Mouse (Mus musculus): ENCODE data around the gene Sdc3. TPM values are rescaled to one million over a fixed set of nuclear protein-coding genes. Genes with fewer than 3 reads are reported as not detected.

The Sdc3 gene
- total and polyA plus RNA-seq, 3 experiments: 0.14 to 0.30 TPM; not detected in 1

GRCm38 (mm10) chr4:130773899-130774298 lies 18.4 kb upstream of the Sdc3 start:
- no peak for DNase-seq (ENCODE audit: extremely low read depth)
- no peak overlapping the region for H3K4me3 ChIP-seq (replicated peaks in 1 of 3; ENCODE audit: low read depth in 2 of 3, low read length in 2 of 3, poor library complexity in 1 of 3)
- peaks cover 73 to 96% of the 10 kb centered on the region in 2 experiments for H3K36me3 ChIP-seq (replicated peaks in 1 of 2; ENCODE audit: control insufficient read depth in 1 of 2, insufficient read depth in 1 of 2, low read length in 1 of 2)
- no peak overlapping the region for H3K9ac ChIP-seq (ENCODE audit: insufficient read depth, low read depth)
- no peak overlapping the region for H3K4me2 ChIP-seq (ENCODE audit: insufficient read depth, low read depth, poor library complexity, severe bottlenecking)
- no peaks in the 10 kb centered on the region for H3K9me3 ChIP-seq (replicated peaks; ENCODE audit: low read length)
- no peaks in the 10 kb centered on the region for H3K27me3 ChIP-seq (replicated peaks)
- H3K27ac ChIP-seq (ENCODE audit: insufficient read depth, low read depth): no peak overlapping the region
- H3K4me1 ChIP-seq (ENCODE audit: control insufficient read depth in 1 of 2, insufficient read depth in 2 of 2): no peaks in the 10 kb centered on the region
- H3K79me2 ChIP-seq (replicated peaks; ENCODE audit: control insufficient read depth, extremely low read depth, insufficient read depth, poor library complexity, severe bottlenecking): no peaks in the 10 kb centered on the region; the same call in 1 of the 2 replicates
- no peak for TF ChIP-seq USF1 (IDR thresholded peaks at IDR 0.05; ENCODE audit: low read depth, low read length)
- no peak for TF ChIP-seq NELFE (IDR thresholded peaks at IDR 0.05; ENCODE audit: low read depth, low read length)
- no peak for TF ChIP-seq SIN3A (IDR thresholded peaks at IDR 0.05; ENCODE audit: low read length)
- no peak for TF ChIP-seq ZC3H11A (IDR thresholded peaks at IDR 0.05; ENCODE audit: low read depth, low read length)
- no peak for TF ChIP-seq KAT2A (IDR thresholded peaks at IDR 0.05; ENCODE audit: insufficient replicate concordance, low read length)
- no peak for TF ChIP-seq JUN (IDR thresholded peaks at IDR 0.05; ENCODE audit: insufficient read depth, low read depth, low read length)
- no peak for TF ChIP-seq MEF2A (IDR thresholded peaks at IDR 0.05; ENCODE audit: borderline replicate concordance, low read depth, low read length)
- TF ChIP-seq IRF4 (IDR thresholded peaks at IDR 0.05; ENCODE audit: low read depth, low read length): no peak
- TF ChIP-seq MAX (IDR thresholded peaks at IDR 0.05; ENCODE audit: low read length): no peak
- no peak for TF ChIP-seq MAZ (IDR thresholded peaks at IDR 0.05; ENCODE audit: low read depth, low read length)
- TF ChIP-seq PAX5 (IDR thresholded peaks at IDR 0.05; ENCODE audit: low read length): no peak
- in situ Hi-C loops (cut with MboI; ENCODE audit: low pct_ligation_motif_present, low pct_unique_long_range_greater_than_20kb, low sequenced_read_pairs): no loop called here
- dilution Hi-C loops (cut with MboI; ENCODE audit: extremely low pct_ligation_motif_present, extremely low pct_unique_long_range_greater_than_20kb, low sequenced_read_pairs): no loop called here

GRCm38 (mm10) chr4:130774822-130775221 lies 17.5 kb upstream of the Sdc3 start:
- Histone ChIP-seq H3K9me3 (replicated peaks; ENCODE audit: low read length) (no peaks in the 10 kb centered on the region), H3K36me3 (replicated peaks in 1 of 2; ENCODE audit: control insufficient read depth in 1 of 2, insufficient read depth in 1 of 2, low read length in 1 of 2) (peaks cover 80 to 97% of the 10 kb centered on the region in 2 experiments), H3K4me2 (ENCODE audit: insufficient read depth, low read depth, poor library complexity, severe bottlenecking) (no peak overlapping the region), H3K4me3 (replicated peaks in 1 of 3; ENCODE audit: low read depth in 2 of 3, low read length in 2 of 3, poor library complexity in 1 of 3) (no peak overlapping the region), H3K27ac (ENCODE audit: insufficient read depth, low read depth) (no peak overlapping the region), H3K27me3 (replicated peaks) (no peaks in the 10 kb centered on the region), H3K79me2 (replicated peaks; ENCODE audit: control insufficient read depth, extremely low read depth, insufficient read depth, poor library complexity, severe bottlenecking) (no peaks in the 10 kb centered on the region; the same call in 1 of the 2 replicates), H3K9ac (ENCODE audit: insufficient read depth, low read depth) (no peak overlapping the region), H3K4me1 (ENCODE audit: control insufficient read depth in 1 of 2, insufficient read depth in 2 of 2) (no peaks in the 10 kb centered on the region)
- no peak for DNase-seq (ENCODE audit: extremely low read depth)
- in situ Hi-C loops (cut with MboI; ENCODE audit: low pct_ligation_motif_present, low pct_unique_long_range_greater_than_20kb, low sequenced_read_pairs): no loop called here
- no peak for TF ChIP-seq MAFK (IDR thresholded peaks at IDR 0.05; ENCODE audit: insufficient replicate concordance, low read length)
- no peak for TF ChIP-seq UBTF (IDR thresholded peaks at IDR 0.05; ENCODE audit: low read depth, low read length)
- TF ChIP-seq GABPA (IDR thresholded peaks at IDR 0.05; ENCODE audit: insufficient replicate concordance, low read depth, low read length): no peak
- no peak for TF ChIP-seq PAX5 (IDR thresholded peaks at IDR 0.05; ENCODE audit: low read length)
- TF ChIP-seq ELF1 (IDR thresholded peaks at IDR 0.05; ENCODE audit: low read depth, low read length): no peak
- TF ChIP-seq KAT2A (IDR thresholded peaks at IDR 0.05; ENCODE audit: insufficient replicate concordance, low read length): no peak
- TF ChIP-seq IRF4 (IDR thresholded peaks at IDR 0.05; ENCODE audit: low read depth, low read length): no peak
- no peak for TF ChIP-seq ETS1 (conservative IDR thresholded peaks at IDR 0.05; ENCODE audit: low read depth, low read length)
- no peak for TF ChIP-seq MXI1 (IDR thresholded peaks at IDR 0.05; ENCODE audit: low read depth, low read length)
- TF ChIP-seq EP300 (IDR thresholded peaks at IDR 0.05; ENCODE audit: low read length): no peak
- TF ChIP-seq CHD1 (IDR thresholded peaks at IDR 0.05; ENCODE audit: low read depth, low read length): no peak
- TF ChIP-seq ZNF384 (IDR thresholded peaks at IDR 0.05; ENCODE audit: low read depth, low read length): no peak
- no peak for TF ChIP-seq SMC3 (IDR thresholded peaks at IDR 0.05; ENCODE audit: low read depth, low read length)
- no peak for TF ChIP-seq MYC (IDR thresholded peaks at IDR 0.05; ENCODE audit: low read depth, low read length)
- no peak for TF ChIP-seq E2F4 (IDR thresholded peaks at IDR 0.05; ENCODE audit: insufficient replicate concordance, low read depth, low read length)
- TF ChIP-seq ZMIZ1 (IDR thresholded peaks at IDR 0.05; ENCODE audit: low read depth, low read length): no peak
- TF ChIP-seq TCF12 (IDR thresholded peaks at IDR 0.05; ENCODE audit: low read depth, low read length): no peak
- no peak for TF ChIP-seq MAZ (IDR thresholded peaks at IDR 0.05; ENCODE audit: low read depth, low read length)
- TF ChIP-seq ZC3H11A (IDR thresholded peaks at IDR 0.05; ENCODE audit: low read depth, low read length): no peak
- no peak for TF ChIP-seq MAX (IDR thresholded peaks at IDR 0.05; ENCODE audit: low read length)
- dilution Hi-C loops (cut with MboI; ENCODE audit: extremely low pct_ligation_motif_present, extremely low pct_unique_long_range_greater_than_20kb, low sequenced_read_pairs): no loop called here
